Mouse (Mus musculus) stomach, embryonic 15.5 days (tissue): ENCODE data around the gene Notch3. TPM values are rescaled to one million over a fixed set of nuclear protein-coding genes. Genes with fewer than 3 reads are reported as not detected.
"Not testable (repeated sequence)": the region's sequence is repeated elsewhere in the genome, so short reads cannot be mapped to it uniquely, and the experiment has no call there.

Experiments used
- ATAC-seq: fragments of 200-750 bp; cut with Nextera tagmentation; 2 replicates; pipeline ENCODE4 v1.8.0; 2017; ENCODE audit warnings: low read depth, moderate number of reproducible peaks, moderate TSS enrichment; ENCODE audit not compliant: insufficient read depth, low FRiP score
- H3K27ac ChIP-seq: fragments of 300-500 bp; sonication (generic); 2 replicates; pipeline ENCODE4 v1.5.1; 2015; ENCODE audit warnings: mild to moderate bottlenecking, inconsistent platforms
- H3K27me3 ChIP-seq: fragments of 300-500 bp; sonication (generic); replicated peaks from 2 replicates; pipeline ENCODE4 v1.6.1; 2015; ENCODE audit warnings: inconsistent platforms
- H3K36me3 ChIP-seq: fragments of 300-500 bp; sonication (generic); 2 replicates; pipeline ENCODE4 v1.6.1; 2015; ENCODE audit warnings: inconsistent platforms
- H3K4me1 ChIP-seq: fragments of 300-500 bp; sonication (generic); 2 replicates; pipeline ENCODE4 v1.6.1; 2015; ENCODE audit warnings: inconsistent platforms
- H3K4me2 ChIP-seq: fragments of 300-500 bp; sonication (generic); 2 replicates; pipeline ENCODE4 v1.6.1; 2015; ENCODE audit warnings: mild to moderate bottlenecking, inconsistent platforms
- H3K4me3 ChIP-seq: fragments of 300-500 bp; sonication (generic); replicated peaks from 2 replicates; pipeline ENCODE4 v1.5.1; 2015; ENCODE audit warnings: inconsistent platforms
- H3K9ac ChIP-seq: fragments of 300-500 bp; sonication (generic); 2 replicates; pipeline ENCODE4 v1.6.1; 2015; ENCODE audit warnings: inconsistent platforms
- H3K9me3 ChIP-seq: fragments of 300-500 bp; sonication (generic); 2 replicates; pipeline ENCODE4 v1.6.1; 2016; ENCODE audit warnings: inconsistent platforms
- WGBS: fragments of 180-500 bp; shearing (Covaris S2); methylation state at CpG from one replicate; pipeline ENCODE4 v1.1.7; 2015; 5-methylcytosine and 5-hydroxymethylcytosine counted together
- polyA plus RNA-seq: library from polyadenylated mRNA; unstranded; fragments of >200 nt; fragmentation: Nextera tagmentation; extraction: Ambion mirVana; gene quantifications from 2 replicates; pipeline ENCODE4 v1.2.1, GENCODE M21; 2015

Notch3 gene
- polyA plus RNA-seq, 1 experiment from 2014 or later: 13.1 TPM

DNA sequence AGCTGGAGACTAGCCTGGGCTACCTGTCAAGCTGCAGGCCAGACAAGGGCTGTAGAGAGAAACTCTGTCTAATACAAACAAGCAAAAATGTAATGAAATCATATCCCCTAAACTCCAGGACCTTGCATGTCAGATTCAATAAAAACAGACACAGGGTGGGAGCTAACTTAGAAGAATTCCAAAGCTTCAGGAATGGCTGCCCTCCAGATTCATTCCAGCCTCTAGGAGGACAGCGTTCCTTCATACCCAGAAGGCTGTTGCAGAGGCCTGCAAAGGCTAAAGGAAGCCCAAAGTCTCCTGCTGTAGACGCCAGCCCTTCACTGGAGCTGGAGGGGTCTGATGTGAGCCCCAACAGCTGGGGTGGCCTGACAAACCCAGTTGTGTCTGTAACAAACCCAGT, 60.3 kb downstream of the Notch3 start:
- Histone ChIP-seq H3K9ac (no peak overlapping the region), H3K9me3 (no peaks in the 10 kb centered on the region), H3K27ac (no peak overlapping the region), H3K4me3 (no peak overlapping the region), H3K27me3 (no peaks in the 10 kb centered on the region), H3K4me2 (no peak overlapping the region), H3K36me3 (no peaks in the 10 kb centered on the region), H3K4me1 (peaks cover 2% of the 10 kb centered on the region; the same call in 1 of the 2 replicates)
- no peak for ATAC-seq
- 64% methylated on average over 2 of the region's 2 CpGs for WGBS

- Histone ChIP-seq H3K9me3 (no peaks in the 10 kb centered on the region), H3K4me1 (peaks cover 11% of the 10 kb centered on the region; the same call in 1 of the 2 replicates), H3K9ac (no peak overlapping the region), H3K4me2 (no peak overlapping the region), H3K27ac (no peak overlapping the region), H3K4me3 (no peak overlapping the region), H3K36me3 (no peaks in the 10 kb centered on the region), H3K27me3 (peaks cover 10% of the 10 kb centered on the region; the same call in 1 of the 2 replicates)
- 18% methylated on average over 4 of the region's 4 CpGs for WGBS
- no peak for ATAC-seq
Measured at GRCm38 (mm10) chr17:32103054-32103453, 63.6 kb downstream of the Notch3 start.

DNA sequence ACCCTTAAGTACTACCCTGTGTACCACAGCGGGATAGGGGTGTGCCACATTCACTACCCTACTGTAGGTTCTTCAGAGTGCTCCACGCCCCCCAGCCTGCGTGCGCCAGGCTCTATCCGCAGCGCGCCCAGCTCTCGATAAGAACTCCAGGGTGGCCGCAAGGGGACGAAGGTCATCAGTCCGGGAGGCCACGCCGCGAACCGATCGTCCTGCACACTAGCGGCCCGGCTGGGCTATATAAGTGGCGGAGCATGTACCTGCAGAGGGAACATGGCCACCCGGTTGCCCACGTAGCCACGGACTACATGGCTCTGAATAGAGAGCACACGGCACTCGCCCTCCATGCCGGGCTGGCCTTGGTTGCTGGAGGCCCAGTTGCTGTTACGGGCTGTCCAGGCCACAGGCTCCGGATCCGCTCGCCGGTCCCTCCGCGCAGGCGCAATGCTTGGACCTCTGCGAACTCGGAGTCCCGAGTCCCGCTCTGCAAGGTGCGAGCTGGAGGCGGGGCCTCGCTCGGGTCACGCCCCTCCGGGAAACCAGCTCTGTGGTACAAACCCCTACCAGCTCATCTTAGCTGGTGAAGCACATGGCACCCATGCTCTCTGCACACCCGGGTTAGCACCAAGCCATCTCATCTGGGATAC, 66.6 kb downstream of the Notch3 start:
- Histone ChIP-seq H3K9ac (0 out of 2 replicates have a peak overlapping the region, but pooled peaks have one; percentile 2), H3K27ac (no peak overlapping the region), H3K4me2 (peak overlapping the region; percentile 96), H3K36me3 (no peaks in the 10 kb centered on the region), H3K27me3 (peaks cover 10% of the 10 kb centered on the region; the same call in 1 of the 2 replicates), H3K4me1 (peaks cover 11% of the 10 kb centered on the region; the same call in 1 of the 2 replicates), H3K9me3 (no peaks in the 10 kb centered on the region), H3K4me3 (peak overlapping the region; percentile 45)
- WGBS: under 1% methylated on average over 44 of the region's 44 CpGs
- ATAC-seq: peak; percentile 85

- peaks cover 11% of the 10 kb centered on the region; the same call in 1 of the 2 replicates for H3K4me1 ChIP-seq
- H3K27ac ChIP-seq: no peak overlapping the region
- peaks cover 10% of the 10 kb centered on the region; the same call in 1 of the 2 replicates for H3K27me3 ChIP-seq
- H3K4me3 ChIP-seq: peak overlapping the region; percentile 45
- no peak overlapping the region for H3K9ac ChIP-seq
- ATAC-seq: no peak
- 30% methylated on average over 8 of the region's 8 CpGs for WGBS
- no peaks in the 10 kb centered on the region for H3K36me3 ChIP-seq
- no peaks in the 10 kb centered on the region for H3K9me3 ChIP-seq
- peak overlapping the region; percentile 96 for H3K4me2 ChIP-seq
Measured at GRCm38 (mm10) chr17:32099574-32099942, 67.1 kb downstream of the Notch3 start.

GRCm38 (mm10) chr17:32098905-32099304, 67.7 kb downstream of the Notch3 start:
- not testable (repeated sequence) for H3K9me3 ChIP-seq, H3K4me3 ChIP-seq, H3K36me3 ChIP-seq, H3K27me3 ChIP-seq, ATAC-seq, H3K9ac ChIP-seq, H3K27ac ChIP-seq, H3K4me2 ChIP-seq
- H3K4me1 ChIP-seq: peaks cover 11% of the 10 kb centered on the region; the same call in 1 of the 2 replicates
- WGBS: 86% methylated on average over 6 of the region's 6 CpGs

DNA sequence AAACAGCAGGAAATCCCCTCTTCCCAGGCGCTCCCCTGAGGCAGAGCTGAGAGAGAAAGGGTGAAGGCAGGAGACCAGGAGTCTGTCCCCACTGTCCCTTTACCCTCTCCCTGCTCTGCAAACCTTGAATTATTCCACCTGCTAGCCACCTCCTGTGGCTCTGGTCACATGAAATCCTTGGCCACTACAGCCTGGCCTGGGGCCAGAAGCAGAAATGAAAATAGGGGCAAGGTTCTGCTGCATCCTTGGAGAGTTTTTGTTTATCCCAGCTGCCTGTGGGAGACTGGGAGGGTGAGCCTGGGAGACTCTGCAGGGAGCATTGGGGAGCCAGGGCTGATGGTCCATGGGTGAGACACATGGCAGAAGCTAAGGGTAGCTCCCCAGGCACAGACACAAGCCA, 69.0 kb downstream of the Notch3 start:
- no peak for ATAC-seq
- Histone ChIP-seq H3K9ac (no peak overlapping the region), H3K27me3 (peaks cover 10% of the 10 kb centered on the region; the same call in 1 of the 2 replicates), H3K9me3 (no peaks in the 10 kb centered on the region), H3K27ac (no peak overlapping the region), H3K4me1 (peaks cover 11% of the 10 kb centered on the region; the same call in 1 of the 2 replicates), H3K36me3 (no peaks in the 10 kb centered on the region), H3K4me2 (no peak overlapping the region), H3K4me3 (no peak overlapping the region)
- WGBS: 71% methylated on average over 1 of the region's 1 CpGs

GRCm38 (mm10) chr17:32092895-32093294, 73.8 kb downstream of the Notch3 start:
- ATAC-seq: no peak
- Histone ChIP-seq H3K27ac (no peak overlapping the region), H3K9ac (no peak overlapping the region), H3K27me3 (no peaks in the 10 kb centered on the region), H3K4me3 (no peak overlapping the region), H3K4me2 (no peak overlapping the region), H3K9me3 (no peaks in the 10 kb centered on the region), H3K36me3 (no peaks in the 10 kb centered on the region), H3K4me1 (peaks cover 11% of the 10 kb centered on the region)
- 83% methylated on average over 5 of the region's 5 CpGs for WGBS

DNA sequence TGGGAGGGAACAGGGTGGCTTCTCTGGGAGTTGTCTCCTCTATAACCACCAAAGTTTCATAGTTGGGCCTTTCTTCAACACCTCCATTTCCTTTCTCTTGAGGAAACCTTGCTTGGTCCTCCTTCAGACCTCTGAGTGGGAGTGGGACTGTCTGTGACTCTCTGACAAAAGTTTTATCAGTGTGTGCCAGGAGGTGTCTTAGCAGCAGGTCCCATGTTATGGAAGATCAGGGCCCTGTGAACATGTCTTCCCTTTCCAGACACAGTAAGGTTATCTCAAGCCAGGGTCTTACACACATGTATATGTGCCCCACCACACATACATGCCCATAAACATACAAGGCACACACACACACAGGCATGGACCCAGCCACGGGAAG, 74.4 kb downstream of the Notch3 start:
- Histone ChIP-seq H3K27me3 (no peaks in the 10 kb centered on the region), H3K4me2 (no peak overlapping the region), H3K9ac (no peak overlapping the region), H3K4me1 (peaks cover 11% of the 10 kb centered on the region), H3K4me3 (no peak overlapping the region), H3K9me3 (no peaks in the 10 kb centered on the region), H3K27ac (no peak overlapping the region), H3K36me3 (no peaks in the 10 kb centered on the region)
- peak; percentile 52; the same call in 1 of the 2 replicates for ATAC-seq
- 85% methylated on average over 1 of the region's 1 CpGs for WGBS

GRCm38 (mm10) chr17:32091364-32092240, 75.0 kb downstream of the Notch3 start:
- ATAC-seq: peak; percentile 93

GRCm38 (mm10) chr17:32091032-32091363, 75.7 kb downstream of the Notch3 start:
- WGBS: 8% methylated on average over 1 of the region's 1 CpGs
- no peaks in the 10 kb centered on the region for H3K9me3 ChIP-seq
- H3K36me3 ChIP-seq: no peaks in the 10 kb centered on the region
- peak overlapping the region; percentile 67 for H3K4me2 ChIP-seq
- no peak overlapping the region for H3K9ac ChIP-seq
- H3K27ac ChIP-seq: peak overlapping the region; percentile 70
- H3K4me1 ChIP-seq: peaks cover 11% of the 10 kb centered on the region
- H3K4me3 ChIP-seq: peak overlapping the region; percentile 32
- ATAC-seq: peak; percentile 3; the same call in 1 of the 2 replicates
- H3K27me3 ChIP-seq: no peaks in the 10 kb centered on the region

More at GRCm38 (mm10) chr17:32091364-32092240, 75.0 kb downstream of the Notch3 start:
- Histone ChIP-seq H3K4me3 (peak overlapping the region; percentile 32), H3K27ac (peak overlapping the region; percentile 70), H3K4me2 (peak overlapping the region; percentile 67), H3K4me1 (peaks cover 11% of the 10 kb centered on the region)
- H3K36me3 ChIP-seq, H3K27me3 ChIP-seq, H3K9ac ChIP-seq, H3K9me3 ChIP-seq: not testable (repeated sequence)
- WGBS: 4% methylated on average over 16 of the region's 16 CpGs

DNA sequence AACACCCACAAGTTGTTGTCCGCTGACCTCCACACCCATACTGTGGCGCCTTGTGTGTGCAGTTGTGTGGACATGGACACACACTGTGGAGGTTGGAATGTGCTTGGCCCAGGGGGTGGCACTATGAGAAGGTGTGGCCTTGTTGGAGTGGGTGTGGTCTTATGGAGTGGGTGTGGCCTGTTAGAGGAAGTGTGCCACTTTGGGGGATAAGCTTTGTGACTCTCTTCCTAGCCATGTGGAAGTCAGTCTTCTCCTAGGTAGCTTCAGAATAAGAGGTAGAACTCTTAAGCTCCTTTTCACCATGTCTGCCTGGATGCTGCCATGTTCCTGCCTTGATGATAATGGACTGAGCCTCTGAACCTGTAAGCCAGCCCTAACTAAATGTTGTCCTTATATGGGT, 79.6 kb downstream of the Notch3 start:
- H3K4me1 ChIP-seq: peaks cover 11% of the 10 kb centered on the region
- no peak overlapping the region for H3K9ac ChIP-seq
- 96% methylated on average over 2 of the region's 2 CpGs for WGBS
- H3K4me2 ChIP-seq: no peak overlapping the region
- no peaks in the 10 kb centered on the region for H3K36me3 ChIP-seq
- no peak overlapping the region for H3K4me3 ChIP-seq
- H3K27ac ChIP-seq: no peak overlapping the region
- no peak for ATAC-seq
- H3K9me3 ChIP-seq: no peaks in the 10 kb centered on the region
- no peaks in the 10 kb centered on the region for H3K27me3 ChIP-seq

DNA sequence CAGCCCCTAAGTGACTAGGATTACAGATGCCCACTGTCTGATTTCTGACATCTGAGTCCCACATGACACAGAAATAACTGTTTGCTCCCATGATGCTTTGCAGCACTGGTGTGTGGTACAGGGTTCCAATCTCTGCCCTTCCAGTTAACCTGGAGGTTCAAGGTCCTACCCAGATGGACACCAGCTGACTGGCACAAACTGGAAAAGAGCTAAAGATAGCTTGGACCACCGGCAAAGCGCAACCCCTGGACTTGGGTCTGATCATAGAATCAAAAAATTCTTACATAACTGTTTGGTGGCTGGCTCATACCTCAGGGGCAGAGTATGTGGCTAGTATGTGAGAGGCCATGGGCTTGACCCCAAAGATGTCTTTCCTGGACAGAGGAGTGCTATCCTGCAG, 83.3 kb downstream of the Notch3 start:
- no peaks in the 10 kb centered on the region for H3K9me3 ChIP-seq

More for the DNA sequence above, 83.3 kb downstream of the Notch3 start:
- Histone ChIP-seq H3K27me3 (no peaks in the 10 kb centered on the region), H3K9ac (no peak overlapping the region), H3K4me3 (no peak overlapping the region), H3K27ac (no peak overlapping the region), H3K4me1 (no peaks in the 10 kb centered on the region), H3K36me3 (no peaks in the 10 kb centered on the region), H3K4me2 (no peak overlapping the region)
- ATAC-seq: no peak
- 90% methylated on average over 2 of the region's 2 CpGs for WGBS
